Mouse (Mus musculus): ENCODE results near the gene 2310007B03Rik. TPM values are rescaled to one million over a fixed set of nuclear protein-coding genes. Genes with fewer than 3 reads are reported as not detected.
A peak's percentile ranks its signal among the peaks of the same experiment; 100 is the strongest.
"Not testable (repeated sequence)": the region's sequence is repeated elsewhere in the genome, so short reads cannot be mapped to it uniquely, and the experiment has no call there.

2310007B03Rik gene
- not detected for total RNA-seq (2021)

GRCm38 (mm10) chr1:93160501-93161133 is at the start of gene 2310007B03Rik:
Gene 2310007B03Rik, minus strand, starts transcription at chr1:93160948.
- DNase-seq = no peak

- DNase-seq = peak; percentile 37 to 62
These were observed 49.5 kb upstream of the 2310007B03Rik start for GRCm38 (mm10) chr1:93210213-93210641.

- DNase-seq = peak; percentile 16 to 45
These were observed 46.9 kb upstream of the 2310007B03Rik start for GRCm38 (mm10) chr1:93207536-93208064.

GRCm38 (mm10) chr1:93206277-93206970 is 45.7 kb upstream of the 2310007B03Rik start:
- DNase-seq = no peak

- no peak for DNase-seq
These were observed 37.2 kb upstream of the 2310007B03Rik start for GRCm38 (mm10) chr1:93197916-93198315.

- DNase-seq = not testable (repeated sequence)
These were observed 36.7 kb upstream of the 2310007B03Rik start for GRCm38 (mm10) chr1:93197454-93197853.

GRCm38 (mm10) chr1:93194961-93195360 is 34.2 kb upstream of the 2310007B03Rik start:
- DNase-seq = no peak

- DNase-seq = no peak
These were observed 30.1 kb upstream of the 2310007B03Rik start for GRCm38 (mm10) chr1:93190726-93191305.

- DNase-seq = peak; percentile 18 to 49
These were observed 23.5 kb upstream of the 2310007B03Rik start for GRCm38 (mm10) chr1:93184071-93184828.

- no peak for DNase-seq
These were observed 21.5 kb upstream of the 2310007B03Rik start for GRCm38 (mm10) chr1:93182281-93182680.

- DNase-seq = peak; percentile 40 to 57
These were observed 16.0 kb upstream of the 2310007B03Rik start for GRCm38 (mm10) chr1:93176525-93177332.

- no peak for DNase-seq
These were observed 15.1 kb upstream of the 2310007B03Rik start for GRCm38 (mm10) chr1:93175849-93176248.

- DNase-seq = peak; percentile 71 to 73
These were observed 13.7 kb upstream of the 2310007B03Rik start for GRCm38 (mm10) chr1:93174399-93174798.

GRCm38 (mm10) chr1:93173665-93174064 is 12.9 kb upstream of the 2310007B03Rik start:
- no peak for DNase-seq

- no peak for DNase-seq
These were observed 7.6 kb upstream of the 2310007B03Rik start, which contains the start of gene Crocc2 for GRCm38 (mm10) chr1:93168295-93168775. Gene Crocc2, plus strand, starts transcription at chr1:93168725.

- no peak for DNase-seq
These were observed 5.8 kb upstream of the 2310007B03Rik start for GRCm38 (mm10) chr1:93166346-93167079.

- no peak for DNase-seq
These were observed 4.7 kb upstream of the 2310007B03Rik start for GRCm38 (mm10) chr1:93165447-93165846.

- no peak for DNase-seq
These were observed 1.8 kb upstream of the 2310007B03Rik start for GRCm38 (mm10) chr1:93162588-93162987.

- no peak for DNase-seq
These were observed 1.2 kb upstream of the 2310007B03Rik start for GRCm38 (mm10) chr1:93161921-93162320.

GRCm38 (mm10) chr1:93161350-93161749 is 602 bp upstream of the 2310007B03Rik start:
- no peak for DNase-seq

Data from layer of hippocampus, postnatal 36 days (tissue).